Mouse (Mus musculus) Patski (cell line): ENCODE results near the gene Ern1. TPM values are rescaled to one million over a fixed set of nuclear protein-coding genes. Genes with fewer than 3 reads are reported as not detected.
"Not testable (repeated sequence)": the region's sequence is repeated elsewhere in the genome, so short reads cannot be mapped to it uniquely, and the experiment has no call there.

Source experiments
- ATAC-seq: fragments of 100-300 bp; one replicate; pipeline ENCODE4 v1.8.0; 2021
- CTCF ChIA-PET: fragments of 350-600 bp; sonication (Branson Sonifier 250); formaldehyde crosslinking; loops from one replicate; lab custom pipeline; 2022; ENCODE audit warnings: inconsistent platforms; lab: Charles Lee
- POLR2A ChIA-PET: fragments of 350-600 bp; sonication (Branson Sonifier 250); formaldehyde crosslinking; loops from one replicate; lab custom pipeline; 2022; ENCODE audit warnings: antibody characterized with exemption, inconsistent platforms; lab: Charles Lee
- DNase-seq: peaks from one replicate; pipeline ENCODE4 v3.0.0-alpha.2; 2011; ENCODE audit warnings: low read depth, low spot score
- H3K27me3 ChIP-seq: fragments of 371-371 bp; one replicate; pipeline ENCODE4 v1.5.1; 2021
- CTCF ChIP-seq: fragments of 100-300 bp; IDR thresholded peaks from one replicate; pipeline ENCODE4 v1.5.1; 2021
- in situ Hi-C: fragments of 300-500 bp; cut with MboI; formaldehyde crosslinking; loops from 3 replicates; pipeline ENCODE4 v1.11.1; 2018; ENCODE audit warnings: low pct_unique_long_range_greater_than_20kb, mixed read lengths
- polyA plus RNA-seq: library from polyadenylated mRNA; unstranded; gene quantifications from one replicate; pipeline ENCODE4 v1.2.3, GENCODE M21; 2021

The Ern1 gene
- polyA plus RNA-seq, 1 experiment from 2014 or later, result 12.4 TPM

DNA sequence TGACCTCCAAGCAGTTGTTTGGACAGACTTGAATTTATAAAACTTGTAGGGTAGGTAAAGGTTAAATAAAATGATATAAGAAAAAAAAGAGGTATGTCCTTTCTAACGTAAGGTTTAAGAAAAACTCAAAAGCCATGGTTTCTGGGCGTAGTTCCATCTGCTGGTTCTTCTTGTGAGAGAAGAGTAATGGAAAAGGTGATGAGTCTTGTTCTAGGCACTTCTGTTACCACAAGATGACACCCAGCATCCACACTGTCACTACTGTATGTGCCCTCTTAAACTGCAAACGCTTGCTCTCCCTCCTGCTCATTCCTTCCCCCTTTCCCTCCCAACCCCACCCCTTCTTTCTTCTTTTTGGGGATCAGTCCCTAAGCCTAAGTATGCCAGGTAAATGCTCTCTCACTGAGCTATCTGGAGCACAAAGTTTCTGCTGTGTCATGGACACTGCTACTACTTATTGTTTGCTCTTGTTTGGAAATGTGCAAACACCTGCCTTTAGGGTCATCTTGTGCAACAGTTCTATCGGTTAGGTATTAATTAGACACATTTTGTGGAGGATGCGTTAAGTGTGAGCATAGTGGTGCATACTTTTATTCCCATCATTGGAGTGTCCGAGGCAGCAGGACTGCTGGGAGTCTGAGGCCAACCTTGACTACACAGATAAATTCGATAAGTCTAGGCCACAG is 5.5 kb upstream of the Ern1 start:
- TF ChIP-seq CTCF, result no peak
- in situ Hi-C loops, result loop anchor here (5.0 kb wide), 1 partner anchor 76 kb away; no protein-coding TSS in a partner anchor
- ATAC-seq (no peak), DNase-seq (no peak)
- CTCF ChIA-PET, result interaction anchor here (1.0 to 2.4 kb wide), 3 partner anchors 11 to 74 kb away, joined by 3 to 16 read pairs (median 7); no protein-coding TSS in a partner anchor
- no peaks in the 10 kb centered on the region for H3K27me3 ChIP-seq
- POLR2A ChIA-PET, result no interaction called here

- ATAC-seq (no peak), DNase-seq (no peak)
- peak; percentile 76 for TF ChIP-seq CTCF
- H3K27me3 ChIP-seq, result no peaks in the 10 kb centered on the region
- CTCF ChIA-PET, result interaction anchor here (0.7 to 2.4 kb wide), 18 partner anchors 11 to 207 kb away, joined by 3 to 16 read pairs (median 4); partner anchors contain the start of gene Tex2
- in situ Hi-C loops, result loop anchor here (5.0 kb wide), 1 partner anchor 74 kb away; no protein-coding TSS in a partner anchor
- POLR2A ChIA-PET, result no interaction called here
Observed at GRCm38 (mm10) chr11:106491393-106491792, 3.7 kb upstream of the Ern1 start.

- CTCF ChIA-PET, result interaction anchor here (0.8 to 2.4 kb wide), 15 partner anchors 10 to 184 kb away, joined by 3 to 16 read pairs (median 5); partner anchors contain the start of gene Tex2
- in situ Hi-C loops, result loop anchor here (5.0 kb wide), 1 partner anchor 73 kb away; no protein-coding TSS in a partner anchor
- POLR2A ChIA-PET, DNase-seq, ATAC-seq, H3K27me3 ChIP-seq: not testable (repeated sequence)
Observed at GRCm38 (mm10) chr11:106490600-106490999, 2.9 kb upstream of the Ern1 start.

DNA sequence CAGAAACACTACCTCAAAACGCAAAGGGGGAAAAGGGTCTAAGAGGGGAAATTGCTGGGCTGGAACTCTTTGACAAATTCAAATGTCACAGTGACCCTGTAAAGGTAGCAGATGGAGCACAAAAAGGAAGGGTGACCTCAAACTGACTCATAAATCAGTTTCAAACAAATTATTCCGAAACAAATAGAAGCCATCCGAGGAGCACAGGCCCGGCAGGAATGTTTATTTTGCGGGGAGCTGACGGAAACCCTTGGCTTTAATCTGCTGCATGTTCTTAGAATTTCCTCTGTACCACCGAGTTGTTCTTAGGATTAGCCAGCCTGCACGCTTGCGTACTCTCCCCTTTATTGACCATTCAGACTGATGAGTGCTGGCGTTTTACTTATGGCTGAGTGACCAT is 2.4 kb upstream of the Ern1 start:
- ATAC-seq, result no peak
- H3K27me3 ChIP-seq, result no peaks in the 10 kb centered on the region
- ChIA-PET POLR2A (no interaction called here), CTCF (interaction anchor here (1.4 kb wide), 1 partner anchor 74 kb away, joined by 3 read pairs; no protein-coding TSS in a partner anchor)
- in situ Hi-C loops, result loop anchor here (5.0 kb wide), 1 partner anchor 73 kb away; no protein-coding TSS in a partner anchor
- no peak for DNase-seq
- TF ChIP-seq CTCF, result no peak

- ChIA-PET POLR2A (interaction anchor here (0.6 kb wide), 1 partner anchor 132 kb away, joined by 5 read pairs; no protein-coding TSS in a partner anchor), CTCF (interaction anchor here (1.4 to 2.5 kb wide), 2 partner anchors 70 to 73 kb away, joined by 3 to 10 read pairs; no protein-coding TSS in a partner anchor)
- in situ Hi-C loops, result no loop called here
- ATAC-seq, result no peak
- no peak for TF ChIP-seq CTCF
- DNase-seq, result no peak
- H3K27me3 ChIP-seq, result no peaks in the 10 kb centered on the region
Observed at GRCm38 (mm10) chr11:106489036-106489693, 1.5 kb upstream of the Ern1 start.

DNA sequence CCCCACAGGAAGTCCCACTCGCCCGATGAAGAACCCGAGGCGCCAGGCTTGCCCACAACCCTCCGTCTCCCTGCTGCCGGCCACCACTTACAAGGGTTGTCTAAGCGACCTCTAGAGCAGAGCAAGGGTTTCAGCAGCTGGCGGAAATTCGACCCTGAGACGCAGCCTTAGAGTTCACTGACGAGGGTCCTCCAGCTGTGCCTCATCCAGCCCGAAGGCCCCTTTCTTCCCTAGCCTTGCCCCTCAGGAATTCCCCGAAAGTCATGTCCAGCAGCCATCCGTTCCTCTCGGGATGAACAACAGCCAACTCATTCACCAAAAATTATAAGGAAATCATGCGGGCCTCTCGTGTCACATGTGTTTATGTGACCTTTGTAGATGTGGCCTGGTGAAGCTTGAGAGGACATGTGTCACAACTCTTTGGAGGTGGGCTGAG is 492 bp upstream of the Ern1 start:
- no peak for ATAC-seq
- no peaks in the 10 kb centered on the region for H3K27me3 ChIP-seq
- in situ Hi-C loops, result no loop called here
- TF ChIP-seq CTCF, result no peak
- DNase-seq, result no peak
- CTCF ChIA-PET, result interaction anchor here (2.5 kb wide), 1 partner anchor 69 kb away, joined by 10 read pairs; no protein-coding TSS in a partner anchor
- POLR2A ChIA-PET, result interaction anchor here (1.0 to 2.1 kb wide), 2 partner anchors 12 to 61 kb away, joined by 3 to 6 read pairs; no protein-coding TSS in a partner anchor

DNA sequence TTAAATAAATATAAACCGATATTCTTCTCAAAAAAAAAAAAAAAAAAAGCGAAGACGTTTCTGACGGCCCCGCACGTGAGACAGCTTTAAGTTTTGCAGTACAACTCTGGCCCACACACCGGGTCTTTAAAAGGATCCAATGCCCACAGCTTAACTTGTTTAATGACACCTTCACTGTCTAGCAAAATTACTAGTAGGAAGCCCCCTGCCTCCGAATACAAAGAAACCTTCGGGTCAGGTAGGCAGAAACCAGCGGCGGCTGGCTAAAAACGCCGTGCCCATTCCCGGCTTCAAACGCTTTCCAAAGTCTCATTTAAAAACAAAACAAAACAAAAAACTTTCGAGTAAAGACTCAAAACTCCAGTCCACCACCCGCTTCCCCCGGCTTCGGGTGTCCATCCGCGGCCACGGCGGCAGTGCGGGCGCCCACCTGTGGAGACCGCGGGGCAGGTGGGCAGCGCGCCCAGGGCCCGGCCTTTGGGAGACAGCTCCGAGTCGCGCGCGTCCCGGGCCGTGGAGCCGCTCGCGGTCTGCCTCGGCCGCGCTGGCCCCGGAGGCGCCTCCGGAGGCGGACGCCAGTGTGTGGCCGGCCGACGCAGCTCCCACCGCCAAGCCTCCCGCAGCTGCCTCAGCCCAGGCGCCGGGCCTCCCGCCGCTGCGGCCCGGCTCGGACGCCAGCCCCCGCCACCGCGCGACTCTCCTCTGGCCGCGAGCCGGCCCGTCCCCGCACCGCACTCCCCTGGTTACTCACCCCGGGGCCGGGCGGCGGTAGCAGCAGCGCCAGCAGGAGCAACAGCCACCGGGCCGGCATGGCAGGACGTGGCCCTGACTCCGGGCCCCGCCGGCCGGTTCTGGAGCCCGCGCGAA is 553 bp downstream of the Ern1 start:
- H3K27me3 ChIP-seq, result no peaks in the 10 kb centered on the region
- ATAC-seq (peak; percentile 60), DNase-seq (no peak)
- ChIA-PET CTCF (interaction anchor here (1.1 to 2.5 kb wide), 2 partner anchors 12 to 68 kb away, joined by 3 to 10 read pairs; no protein-coding TSS in a partner anchor), POLR2A (interaction anchor here (1.0 to 2.1 kb wide), 4 partner anchors 12 to 60 kb away, joined by 3 to 6 read pairs (median 4); no protein-coding TSS in a partner anchor)
- in situ Hi-C loops, result no loop called here
- peak; percentile 18 for TF ChIP-seq CTCF

DNA sequence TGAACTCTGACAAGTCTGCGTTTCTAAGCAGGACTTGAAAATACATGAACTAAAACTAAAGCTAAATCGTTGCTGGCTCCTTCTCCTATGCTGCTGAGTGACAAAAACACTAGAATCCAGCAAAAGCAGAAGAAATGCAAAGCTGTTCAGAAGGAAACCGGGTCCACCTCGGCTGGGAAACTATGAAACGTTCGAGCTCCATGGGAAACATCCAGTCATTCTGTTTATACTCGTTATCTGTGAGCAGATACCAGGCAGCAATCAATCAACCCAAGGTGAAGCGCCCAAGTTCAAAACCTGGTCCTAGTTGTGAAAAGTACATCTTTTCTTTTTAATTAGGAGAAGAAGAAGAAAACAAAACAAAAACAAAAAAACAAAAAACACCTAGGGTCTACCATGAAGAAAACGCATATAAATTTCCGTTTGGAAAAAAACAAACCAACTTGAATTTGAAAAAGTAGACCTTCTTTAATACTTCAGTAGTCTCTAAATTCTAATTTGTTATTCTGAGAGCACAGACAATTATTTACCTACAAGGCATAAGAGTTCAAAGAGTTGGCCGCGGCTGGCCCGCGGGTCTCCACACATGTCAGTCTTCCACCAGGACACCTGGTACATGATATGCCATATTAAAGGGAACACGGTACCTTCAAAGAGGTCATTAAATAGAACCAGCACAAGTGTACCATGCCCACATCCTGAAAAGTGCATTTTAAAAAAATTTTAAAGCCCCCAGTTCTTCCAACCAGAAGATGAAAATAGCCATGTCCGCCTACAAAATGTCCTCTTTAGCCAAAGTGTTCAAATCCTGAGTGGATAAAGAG is 1.4 kb downstream of the Ern1 start:
- ChIA-PET CTCF (interaction anchor here (1.1 to 1.7 kb wide), 2 partner anchors 11 to 46 kb away, joined by 3 read pairs; no protein-coding TSS in a partner anchor), POLR2A (interaction anchor here (1.2 to 2.1 kb wide), 3 partner anchors 11 to 15 kb away, joined by 4 to 6 read pairs (median 5); no protein-coding TSS in a partner anchor)
- DNase-seq (no peak), ATAC-seq (no peak)
- no peak for TF ChIP-seq CTCF
- no peaks in the 10 kb centered on the region for H3K27me3 ChIP-seq
- in situ Hi-C loops, result no loop called here

GRCm38 (mm10) chr11:106485611-106486010 is 2.0 kb downstream of the Ern1 start:
- TF ChIP-seq CTCF, result no peak
- ATAC-seq, result no peak

More at GRCm38 (mm10) chr11:106485611-106486010, 2.0 kb downstream of the Ern1 start:
- ChIA-PET CTCF (interaction anchor here (1.1 to 1.7 kb wide), 2 partner anchors 11 to 45 kb away, joined by 3 read pairs; no protein-coding TSS in a partner anchor), POLR2A (no interaction called here)
- H3K27me3 ChIP-seq, result no peaks in the 10 kb centered on the region
- in situ Hi-C loops, result no loop called here
- no peak for DNase-seq
